Mouse (Mus musculus) heart, adult 2 months (tissue): ENCODE measurements at regions not wholly inside any gene's neighbourhood (a gene's known extent, or its start where the extent isn't known, plus 50 kb on each side); places are given as distances from the start of the nearest gene placed in this dataset.

Experiments used
- DNase-seq, 2 experiments: peaks; one replicate each; pipeline ENCODE4 v3.0.0; 2021
- H3K27ac ChIP-seq: fragments of 200-600 bp; 2 replicates; pipeline ENCODE4 v1.8.1; 2022
- H3K27me3 ChIP-seq: fragments of 200-500 bp; 2 replicates; pipeline ENCODE4 v1.6.1; 2012; ENCODE audit warnings: mild to moderate bottlenecking, low read length, inconsistent platforms, mixed read lengths; ENCODE audit not compliant: control insufficient read depth, insufficient read depth
- H3K36me3 ChIP-seq: fragments of 200-500 bp; 2 replicates; pipeline ENCODE4 v1.6.1; 2012; ENCODE audit warnings: low read length, inconsistent platforms; ENCODE audit not compliant: control insufficient read depth, insufficient read depth
- H3K4me1 ChIP-seq: fragments of 200-500 bp; 2 replicates; pipeline ENCODE4 v1.6.1; 2011; ENCODE audit warnings: low read length; ENCODE audit not compliant: control insufficient read depth, insufficient read depth
- H3K4me3 ChIP-seq: fragments of 200-600 bp; 2 replicates; pipeline ENCODE4 v1.8.1; 2022
- H3K79me2 ChIP-seq: fragments of 200-500 bp; replicated peaks from 2 replicates; pipeline ENCODE4 v1.6.1; 2012; ENCODE audit warnings: mild to moderate bottlenecking, inconsistent platforms, low read length, moderate library complexity, mixed read lengths; ENCODE audit not compliant: control insufficient read depth, insufficient read depth
- H3K9ac ChIP-seq: fragments of 200-500 bp; 2 replicates; pipeline ENCODE4 v1.6.1; 2012; ENCODE audit warnings: low read depth, mild to moderate bottlenecking, control low read depth, inconsistent platforms, low read length, mixed read lengths
- CTCF ChIP-seq: fragments of 200-600 bp; IDR thresholded peaks from 2 replicates; pipeline ENCODE4 v1.8.1; 2022; ENCODE audit warnings: antibody characterized with exemption, mild to moderate bottlenecking, moderate library complexity
- EP300 ChIP-seq: fragments of 200-500 bp; IDR thresholded peaks from 2 replicates; pipeline ENCODE4 v1.6.1; 2011; ENCODE audit warnings: low read depth, low read length, control low read depth; ENCODE audit not compliant: insufficient read depth
- POLR2A ChIP-seq: fragments of 200-500 bp; IDR thresholded peaks from 2 replicates; pipeline ENCODE4 v1.6.1; 2011; ENCODE audit warnings: mild to moderate bottlenecking, low read depth, low read length, control low read depth; ENCODE audit not compliant: insufficient read depth
- WGBS: fragments of 180-500 bp; shearing (Covaris S2); methylation state at CpG from one replicate; pipeline ENCODE4 v1.1.7; 2018; 5-methylcytosine and 5-hydroxymethylcytosine counted together
- intact Hi-C: fragments of 180-260 bp; cut with DNase I; formaldehyde crosslinking; loops from one replicate; pipeline ENCODE4 v1.15.1; 2025

GRCm38 (mm10) chr14:105717821-105718220 is 178.8 kb downstream of the Spry2 start:
- Histone ChIP-seq H3K4me3 (no peak overlapping the region), H3K27ac (no peak overlapping the region), H3K36me3 (no peaks in the 10 kb centered on the region), H3K4me1 (no peaks in the 10 kb centered on the region), H3K9ac (no peak overlapping the region), H3K27me3 (no peaks in the 10 kb centered on the region), H3K79me2 (no peaks in the 10 kb centered on the region)
- TF ChIP-seq EP300 (no peak), POLR2A (no peak), CTCF (no peak)
- whole genome bisulfite sequencing, result 54% methylated on average over 2 of the region's 2 CpGs
- intact Hi-C loops, result no loop called here
- no peak for DNase-seq

- 72% methylated on average over 2 of the region's 2 CpGs for WGBS
- no peak for DNase-seq
- TF ChIP-seq EP300 (no peak), POLR2A (no peak), CTCF (no peak)
Measured at GRCm38 (mm10) chr14:105708691-105709090, 187.9 kb downstream of the Spry2 start.

GRCm38 (mm10) chr14:105706756-105707155 is 189.9 kb downstream of the Spry2 start:
- no peaks in the 10 kb centered on the region for H3K27me3 ChIP-seq

More at GRCm38 (mm10) chr14:105708691-105709090, 187.9 kb downstream of the Spry2 start:
- Histone ChIP-seq H3K79me2 (no peaks in the 10 kb centered on the region), H3K4me1 (no peaks in the 10 kb centered on the region), H3K9ac (no peak overlapping the region), H3K4me3 (no peak overlapping the region), H3K27me3 (no peaks in the 10 kb centered on the region), H3K27ac (no peak overlapping the region), H3K36me3 (no peaks in the 10 kb centered on the region)
- intact Hi-C loops, result no loop called here

GRCm38 (mm10) chr14:105698616-105699015 is 198.0 kb downstream of the Spry2 start:
- Histone ChIP-seq H3K27ac (no peak overlapping the region), H3K4me1 (no peaks in the 10 kb centered on the region), H3K36me3 (no peaks in the 10 kb centered on the region), H3K4me3 (no peak overlapping the region), H3K9ac (no peak overlapping the region), H3K27me3 (no peaks in the 10 kb centered on the region), H3K79me2 (no peaks in the 10 kb centered on the region)
- 49% methylated on average over 1 of the region's 1 CpGs for WGBS
- DNase-seq, result no peak
- intact Hi-C loops, result no loop called here
- no peak for TF ChIP-seq POLR2A
- no peak for TF ChIP-seq CTCF
- no peak for TF ChIP-seq EP300

More at GRCm38 (mm10) chr14:105706756-105707155, 189.9 kb downstream of the Spry2 start:
- no peaks in the 10 kb centered on the region for H3K79me2 ChIP-seq
- H3K27ac ChIP-seq, result no peak overlapping the region
- no peak overlapping the region for H3K4me3 ChIP-seq
- intact Hi-C loops, result no loop called here
- no peak overlapping the region for H3K9ac ChIP-seq
- H3K4me1 ChIP-seq, result no peaks in the 10 kb centered on the region
- DNase-seq, result no peak
- TF ChIP-seq CTCF (no peak), EP300 (no peak), POLR2A (no peak)
- H3K36me3 ChIP-seq, result no peaks in the 10 kb centered on the region
- WGBS, result 97% methylated on average over 7 of the region's 7 CpGs

- H3K79me2 ChIP-seq, result no peaks in the 10 kb centered on the region
- H3K9ac ChIP-seq, result no peak overlapping the region
- WGBS, result 96% methylated on average over 1 of the region's 1 CpGs
- no peak for DNase-seq
- no peaks in the 10 kb centered on the region for H3K4me1 ChIP-seq
- no peaks in the 10 kb centered on the region for H3K27me3 ChIP-seq
- H3K27ac ChIP-seq, result no peak overlapping the region
- H3K36me3 ChIP-seq, result no peaks in the 10 kb centered on the region
- TF ChIP-seq CTCF (no peak), EP300 (no peak), POLR2A (no peak)
- intact Hi-C loops, result no loop called here
- H3K4me3 ChIP-seq, result no peak overlapping the region
Measured at GRCm38 (mm10) chr14:105698086-105698485, 198.5 kb downstream of the Spry2 start.

GRCm38 (mm10) chr14:105697398-105697797 is 199.2 kb downstream of the Spry2 start:
- 79% methylated on average over 13 of the region's 13 CpGs for WGBS
- DNase-seq, result no peak

More at GRCm38 (mm10) chr14:105697398-105697797, 199.2 kb downstream of the Spry2 start:
- intact Hi-C loops, result no loop called here
- Histone ChIP-seq H3K4me3 (no peak overlapping the region), H3K27ac (no peak overlapping the region), H3K9ac (no peak overlapping the region), H3K36me3 (no peaks in the 10 kb centered on the region), H3K79me2 (no peaks in the 10 kb centered on the region), H3K4me1 (no peaks in the 10 kb centered on the region), H3K27me3 (no peaks in the 10 kb centered on the region)
- no peak for TF ChIP-seq EP300
- TF ChIP-seq CTCF, result no peak
- no peak for TF ChIP-seq POLR2A
